Mouse (Mus musculus): Measurements from ENCODE around the gene Ankrd2. TPM values are rescaled to one million over a fixed set of nuclear protein-coding genes. Genes with fewer than 3 reads are reported as not detected.
A peak's percentile ranks its signal among the peaks of the same experiment; 100 is the strongest.

Ankrd2 gene
- total and polyA plus RNA-seq, 3 experiments = not detected

GRCm38 (mm10) chr19:41991926-41992477 lies 43.8 kb upstream of the Ankrd2 start:
- no peak for DNase-seq (ENCODE audit: low read depth, low spot score)
- Histone ChIP-seq H3K4me1 (ENCODE audit: control insufficient read depth in 1 of 2, insufficient read depth in 2 of 2, low read length in 2 of 2) (no peaks in the 10 kb centered on the region), H3K9ac (ENCODE audit: control insufficient read depth, low read depth, low read length, poor library complexity, severe bottlenecking) (no peak overlapping the region), H3K36me3 (ENCODE audit: control insufficient read depth in 1 of 2, insufficient read depth in 2 of 2, low read length in 2 of 2) (no peaks in the 10 kb centered on the region), H3K27ac (ENCODE audit: control insufficient read depth, low read depth, low read length) (no peak overlapping the region), H3K79me2 (ENCODE audit: control insufficient read depth, insufficient read depth, low read length, poor library complexity) (no peaks in the 10 kb centered on the region), H3K27me3 (ENCODE audit: control insufficient read depth in 1 of 2, insufficient read depth in 2 of 2, low read length in 2 of 2) (no peaks in the 10 kb centered on the region), H3K9me3 (replicated peaks; ENCODE audit: insufficient read depth, low read length) (no peaks in the 10 kb centered on the region), H3K4me3 (ENCODE audit: control insufficient read depth in 1 of 2, insufficient read depth in 1 of 2, low read depth in 2 of 2, low read length in 2 of 2) (no peak overlapping the region)
- TF ChIP-seq ZKSCAN1 (IDR thresholded peaks at IDR 0.05; ENCODE audit: low read depth, low read length) (0 out of 2 replicates have a peak, but pooled peaks have one; percentile 21), GATA1 (IDR thresholded peaks at IDR 0.05; ENCODE audit: low read depth, low read length) (no peak)

DNA sequence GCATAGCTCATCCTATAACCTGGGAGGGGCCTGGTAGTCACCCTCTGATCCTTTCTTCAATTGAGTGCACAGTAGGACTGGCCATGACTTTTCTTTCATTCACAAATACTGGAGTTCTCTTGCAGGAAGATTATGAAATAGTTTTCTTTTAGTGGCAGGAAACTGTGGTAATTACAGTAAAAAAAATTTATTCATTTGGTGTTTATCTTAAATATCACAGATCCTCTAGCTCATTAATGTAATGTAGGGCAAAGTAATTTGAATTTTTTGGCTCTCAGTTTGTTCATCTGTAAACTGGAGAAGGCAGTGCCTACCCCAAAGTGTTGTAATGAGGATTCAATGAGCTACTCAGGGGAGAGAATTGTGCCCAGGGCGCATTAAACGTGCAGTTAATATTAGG lies 42.8 kb upstream of the Ankrd2 start:
- TF ChIP-seq MYB (IDR thresholded peaks at IDR 0.05; ENCODE audit: low read depth, low read length) = no peak
- TF ChIP-seq ETS1 (IDR thresholded peaks at IDR 0.05; ENCODE audit: low read depth, low read length) = no peak
- TF ChIP-seq EP300 (IDR thresholded peaks at IDR 0.05; ENCODE audit: low read depth in 1 of 2, low read length in 2 of 2) = no peak
- no peak for TF ChIP-seq MEF2A (IDR thresholded peaks at IDR 0.05; ENCODE audit: extremely low read depth, insufficient replicate concordance, low read depth, low read length, poor library complexity, severe bottlenecking)
- TF ChIP-seq GABPA (IDR thresholded peaks at IDR 0.05; ENCODE audit: low read depth, low read length) = no peak
- no peak for TF ChIP-seq ZMIZ1 (IDR thresholded peaks at IDR 0.05; ENCODE audit: low read depth, low read length)
- TF ChIP-seq BHLHE40 (IDR thresholded peaks at IDR 0.05; ENCODE audit: borderline replicate concordance, low read depth, low read length) = no peak
- TF ChIP-seq RAD21 (IDR thresholded peaks at IDR 0.05; ENCODE audit: low read depth, low read length) = no peak
- TF ChIP-seq USF2 (IDR thresholded peaks at IDR 0.05; ENCODE audit: borderline replicate concordance in 1 of 2, insufficient read depth in 1 of 2, low read depth in 1 of 2, low read length in 2 of 2) = no peak
- no peak for TF ChIP-seq UBTF (IDR thresholded peaks at IDR 0.05; ENCODE audit: borderline replicate concordance, insufficient read depth, low read depth, low read length)
- TF ChIP-seq POLR2AphosphoS5 (IDR thresholded peaks at IDR 0.05; ENCODE audit: borderline replicate concordance, low read depth, low read length) = no peak
- TF ChIP-seq CHD1 (IDR thresholded peaks at IDR 0.05; ENCODE audit: low read depth, low read length) = no peak
- TF ChIP-seq MAX (IDR thresholded peaks at IDR 0.05; ENCODE audit: low read length) = no peak
- no peak for TF ChIP-seq SMC3 (IDR thresholded peaks at IDR 0.05; ENCODE audit: low read depth, low read length)
- no peak for TF ChIP-seq KAT2A (conservative IDR thresholded peaks at IDR 0.05; ENCODE audit: low read depth, low read length)
- no peak for TF ChIP-seq JUND (IDR thresholded peaks at IDR 0.05; ENCODE audit: low read depth, low read length)
- H3K4me3 ChIP-seq (ENCODE audit: control insufficient read depth in 1 of 2, insufficient read depth in 1 of 2, low read depth in 2 of 2, low read length in 2 of 2) = no peak overlapping the region
- H3K27me3 ChIP-seq (ENCODE audit: control insufficient read depth in 1 of 2, insufficient read depth in 2 of 2, low read length in 2 of 2) = no peaks in the 10 kb centered on the region
- no peaks in the 10 kb centered on the region for H3K79me2 ChIP-seq (ENCODE audit: control insufficient read depth, insufficient read depth, low read length, poor library complexity)
- H3K9ac ChIP-seq (ENCODE audit: control insufficient read depth, low read depth, low read length, poor library complexity, severe bottlenecking) = no peak overlapping the region
- DNase-seq (ENCODE audit: low read depth, low spot score) = no peak
- H3K4me1 ChIP-seq (ENCODE audit: control insufficient read depth in 1 of 2, insufficient read depth in 2 of 2, low read length in 2 of 2) = no peaks in the 10 kb centered on the region
- H3K9me3 ChIP-seq (replicated peaks; ENCODE audit: insufficient read depth, low read length) = no peaks in the 10 kb centered on the region
- no peak overlapping the region for H3K27ac ChIP-seq (ENCODE audit: control insufficient read depth, low read depth, low read length)
- no peaks in the 10 kb centered on the region for H3K36me3 ChIP-seq (ENCODE audit: control insufficient read depth in 1 of 2, insufficient read depth in 2 of 2, low read length in 2 of 2)

Data from MEL (cell line).